In the genomic region with DNA sequence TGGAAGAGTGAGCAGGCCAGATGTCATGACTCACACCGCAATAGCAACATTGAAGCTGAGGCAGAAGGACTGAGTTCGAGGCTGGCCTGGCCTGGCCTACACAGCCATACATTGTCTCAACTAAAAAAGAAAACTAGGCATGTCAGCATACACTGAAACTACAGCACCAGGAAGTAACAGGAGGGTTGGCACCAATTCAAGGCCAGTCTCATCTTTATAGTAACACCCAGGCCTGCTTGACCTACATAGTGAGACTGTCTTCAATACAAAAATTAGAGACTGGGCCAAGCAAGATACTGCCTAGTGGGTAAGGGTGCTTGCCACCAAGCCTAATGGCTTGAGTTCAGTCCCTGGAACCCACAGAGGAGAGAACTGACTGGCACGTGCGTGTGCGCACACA, we compare ENCODE assay signal across 20 mouse cellular contexts. TPM values are rescaled to one million over a fixed set of nuclear protein-coding genes. Genes with fewer than 3 reads are reported as not detected.
DNase-seq lines count a peak whose midpoint lies in the region; ATAC-seq and TF ChIP-seq lines count a peak whose summit lies in the region.
"Had no signal": no experiment of that assay in that cellular context is flagged by ENCODE, and none has a peak within 500 bp of the region (broad histone marks: within the 10 kb centered on the region; RNA-seq: fewer than 3 reads in every experiment).

No protein-coding gene starts in this region.

- no peak overlapping the region for H3K4me2 ChIP-seq in lung, postnatal 0 days (replicated peaks; ENCODE audit: low read depth, low read length)
- H3K4me2 ChIP-seq: forebrain, embryonic 13.5 days; heart, embryonic 11.5 days; hindbrain, embryonic 12.5 days; hindbrain, embryonic 15.5 days had no signal

- H3K27me3 ChIP-seq in lung, postnatal 0 days (replicated peaks; ENCODE audit: insufficient read depth, low read length), result no peaks in the 10 kb centered on the region
- H3K27me3 ChIP-seq: forebrain, embryonic 13.5 days; hindbrain, embryonic 12.5 days; hindbrain, embryonic 15.5 days had no signal

- TF ChIP-seq EP300 in lung, postnatal 0 days (IDR thresholded peaks at IDR 0.05), result no peak

- ATAC-seq in lung, postnatal 0 days, result no peak
- ATAC-seq: CD4-positive, CD25-positive, alpha-beta regulatory T cell, adult 4 months; forebrain, embryonic 13.5 days; forebrain, embryonic 16.5 days; intestine, postnatal 0 days had no signal

- peaks cover 30% of the 10 kb centered on the region for H3K36me3 ChIP-seq in lung, postnatal 0 days (ENCODE audit: insufficient read depth, low read length)

- no peak for TF ChIP-seq CTCF in layer of hippocampus, adult 2 months (conservative IDR thresholded peaks at IDR 0.05)
- TF ChIP-seq CTCF in lung, postnatal 0 days (IDR thresholded peaks at IDR 0.05), result no peak

- WGBS in lung, postnatal 0 days, result 90% methylated on average over 5 of the region's 5 CpGs

- H3K4me1 ChIP-seq in lung, postnatal 0 days (ENCODE audit: insufficient read depth, low read depth, low read length), result 0 out of 2 replicates have a peak, but pooled peaks cover 3% of the 10 kb centered on the region
- H3K4me1 ChIP-seq: forebrain, embryonic 13.5 days; hindbrain, embryonic 15.5 days had no signal

- H3K9me3 ChIP-seq in lung, postnatal 0 days (ENCODE audit: low read length), result no peaks in the 10 kb centered on the region
- H3K9me3 ChIP-seq: forebrain, embryonic 10.5 days; forebrain, embryonic 13.5 days; hindbrain, embryonic 12.5 days; hindbrain, embryonic 15.5 days had no signal

- H3K9ac ChIP-seq in lung, postnatal 0 days (replicated peaks; ENCODE audit: low read depth), result no peak overlapping the region
- H3K9ac ChIP-seq: forebrain, embryonic 13.5 days; hindbrain, embryonic 12.5 days; hindbrain, embryonic 15.5 days had no signal

- no peak overlapping the region for H3K4me3 ChIP-seq in layer of hippocampus, adult 2 months
- H3K4me3 ChIP-seq in lung, postnatal 0 days (ENCODE audit: low read depth, low read length), result no peak overlapping the region
- H3K4me3 ChIP-seq: forebrain, embryonic 10.5 days; forebrain, embryonic 13.5 days; gastrocnemius, adult 2 months; hindbrain, embryonic 12.5 days; hindbrain, embryonic 15.5 days had no signal

- peak; percentile 50 for DNase-seq in adrenal gland, postnatal 14 days
- DNase-seq in adrenal gland, postnatal 4 days (ENCODE audit: low spot score in 2 of 2), result no peak
- DNase-seq in layer of hippocampus, adult 2 months (ENCODE audit: low spot score in 2 of 2), result no peak
- DNase-seq in layer of hippocampus, postnatal 14 days (ENCODE audit: low spot score in 2 of 2), result no peak
- DNase-seq in lung, postnatal 10 days, result peak; percentile 27
- no peak for DNase-seq in lung, postnatal 0 days (ENCODE audit: low spot score)
- no peak for DNase-seq in thymus, postnatal 25 days
- DNase-seq: cerebellum, postnatal 10 days; gastrocnemius, adult 2 months; gastrocnemius, postnatal 14 days; heart, adult 11 months had no signal

- H3K27ac ChIP-seq in layer of hippocampus, adult 2 months, result peak overlapping the region; percentile 81; the same call in 1 of the 2 replicates
- no peak overlapping the region for H3K27ac ChIP-seq in lung, postnatal 0 days (ENCODE audit: low read length)
- H3K27ac ChIP-seq: forebrain, embryonic 10.5 days; forebrain, embryonic 13.5 days; gastrocnemius, adult 2 months; hindbrain, embryonic 12.5 days; hindbrain, embryonic 15.5 days had no signal

RNA-seq across cellular contexts. Expression of a gene that starts 18.5 kb away (rescaled TPM):
- total RNA-seq in adrenal gland, postnatal 14 days (2021), result 7.5 and 10.0 TPM in 2 replicates
- total RNA-seq in adrenal gland, postnatal 4 days (2021), result 10 to 100 TPM in 1 of 2 experiments, 1 to 10 TPM in 1; 9.8 to 10.6 TPM
- 10 to 100 TPM; 12.5 to 13.3 TPM for total RNA-seq in layer of hippocampus, adult 2 months (2021)
- total RNA-seq in layer of hippocampus, postnatal 14 days (2021), result 10 to 100 TPM; 11.9 to 16.8 TPM
- 14.4 and 17.4 TPM in 2 replicates for polyA plus RNA-seq in lung, postnatal 0 days (2015; fragmentation: Nextera tagmentation; extraction: Ambion mirVana)
- total RNA-seq: hematopoietic stem cell, adult 5-6 weeks had no signal

RNA-seq across cellular contexts. Expression of a gene that starts 18.5 kb away (rescaled TPM):
- 61.0 and 62.5 TPM in 2 replicates for total RNA-seq in adrenal gland, postnatal 14 days (2021)
- 10 to 100 TPM; 63.6 to 67.5 TPM for total RNA-seq in adrenal gland, postnatal 4 days (2021)
- total RNA-seq in layer of hippocampus, adult 2 months (2021), result 10 to 100 TPM; 31.6 to 32.9 TPM
- 10 to 100 TPM; 28.2 to 29.7 TPM for total RNA-seq in layer of hippocampus, postnatal 14 days (2021)
- polyA plus RNA-seq in lung, postnatal 0 days (2015; fragmentation: Nextera tagmentation; extraction: Ambion mirVana), result 60.0 and 61.4 TPM in 2 replicates

Comparison
In these comparisons a context has a peak if more than half of its experiments do, and no peak if none do; other contexts are left out.
1. DNase-seq: peak in adrenal gland, postnatal 14 days (single experiment) and lung, postnatal 10 days (single experiment); none in adrenal gland, postnatal 4 days (0 of 2), layer of hippocampus, adult 2 months (0 of 2), layer of hippocampus, postnatal 14 days (0 of 2), lung, postnatal 0 days (single experiment) and thymus, postnatal 25 days (single experiment).